Mouse (Mus musculus): ENCODE measurements at regions not wholly inside any gene's neighbourhood (a gene's known extent, or its start where the extent isn't known, plus 50 kb on each side); places are given as distances from the start of the nearest gene placed in this dataset.

DNA sequence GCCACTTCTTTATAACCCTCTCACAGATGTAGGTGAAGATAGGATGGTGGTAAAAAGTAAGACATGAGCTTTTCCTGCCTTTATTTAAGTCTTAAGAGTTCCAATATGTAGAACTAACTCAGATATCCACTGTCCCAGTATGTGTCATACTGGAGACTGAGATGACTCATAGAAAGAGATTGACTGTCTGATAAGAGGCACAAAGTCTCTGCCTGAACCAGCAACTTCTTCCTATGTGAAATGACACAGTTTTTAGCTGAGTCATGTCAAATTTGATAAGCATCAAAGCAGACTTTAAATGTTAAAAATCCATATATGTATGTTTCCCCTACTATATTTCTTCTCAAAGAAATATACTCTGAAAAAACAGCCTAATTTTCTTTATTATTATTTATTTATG, 216.6 kb downstream of the Col12a1 start:
- ATAC-seq = no peak
- H3K9ac ChIP-seq = no peak overlapping the region

DNA sequence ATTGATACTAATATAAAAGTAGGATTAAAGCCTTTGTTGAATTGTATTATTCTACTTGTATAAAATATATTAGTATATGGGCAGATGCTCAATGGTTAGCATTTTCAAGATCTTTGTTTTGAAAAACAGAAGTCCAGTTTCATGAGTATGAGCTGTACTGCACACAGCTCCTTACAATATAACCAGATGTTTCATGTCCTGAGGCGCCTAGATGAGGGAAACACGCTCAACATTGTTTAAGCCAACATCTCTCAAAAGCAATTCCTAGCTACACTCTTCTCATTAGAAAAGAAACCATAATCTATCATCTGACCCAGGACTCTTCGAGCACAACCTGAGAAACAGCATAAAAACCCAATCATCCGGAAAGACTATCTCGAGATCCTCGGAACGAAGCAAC, 202.2 kb downstream of the Col12a1 start:
- Histone ChIP-seq H3K4me1 (ENCODE audit: insufficient read depth) (no peaks in the 10 kb centered on the region), H3K9me3 (ENCODE audit: low read length) (no peaks in the 10 kb centered on the region), H3K4me2 (ENCODE audit: low read depth) (no peak overlapping the region), H3K36me3 (ENCODE audit: insufficient read depth) (no peaks in the 10 kb centered on the region), H3K9ac (no peak overlapping the region), H3K4me3 (ENCODE audit: low read depth, low read length) (no peak overlapping the region), H3K27ac (ENCODE audit: low read depth, low read length) (no peak overlapping the region), H3K27me3 (ENCODE audit: insufficient read depth, low read length) (no peaks in the 10 kb centered on the region)
- 92% methylated on average over 7 of the region's 7 CpGs for whole genome bisulfite sequencing
- no peak for TF ChIP-seq CTCF (IDR thresholded peaks at IDR 0.05; ENCODE audit: low read depth)
- DNase-seq (no peak), ATAC-seq (no peak)

More for the DNA sequence above, 216.6 kb downstream of the Col12a1 start:
- H3K4me2 ChIP-seq (ENCODE audit: low read depth) = no peak overlapping the region
- H3K4me1 ChIP-seq (ENCODE audit: insufficient read depth) = no peaks in the 10 kb centered on the region
- no peak overlapping the region for H3K27ac ChIP-seq (ENCODE audit: low read depth, low read length)
- DNase-seq = no peak
- TF ChIP-seq CTCF (IDR thresholded peaks at IDR 0.05; ENCODE audit: low read depth) = no peak
- H3K9me3 ChIP-seq (ENCODE audit: low read length) = no peaks in the 10 kb centered on the region
- no peaks in the 10 kb centered on the region for H3K27me3 ChIP-seq (ENCODE audit: insufficient read depth, low read length)
- no peaks in the 10 kb centered on the region for H3K36me3 ChIP-seq (ENCODE audit: insufficient read depth)
- H3K4me3 ChIP-seq (ENCODE audit: low read depth, low read length) = no peak overlapping the region

DNA sequence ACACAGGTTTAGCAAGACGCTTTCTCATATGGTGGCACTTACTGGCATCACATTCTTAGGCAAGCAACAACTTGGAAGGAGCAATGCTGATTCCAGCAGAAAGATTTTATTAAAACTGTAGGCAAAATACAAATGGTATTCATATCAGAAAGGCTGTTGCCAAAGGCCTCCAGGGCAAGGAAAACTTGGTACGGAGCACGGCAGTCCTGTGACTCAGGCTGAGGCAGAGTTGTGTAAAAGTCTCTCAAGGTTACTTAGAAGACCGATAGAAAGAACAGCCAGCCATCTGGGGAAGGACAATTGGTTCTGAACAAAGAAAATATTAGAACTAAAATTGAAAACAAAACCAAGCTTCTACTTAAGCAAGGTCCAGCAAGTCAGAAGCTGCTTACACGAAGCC, 201.2 kb downstream of the Col12a1 start:
- no peak for TF ChIP-seq CTCF (IDR thresholded peaks at IDR 0.05; ENCODE audit: low read depth)
- no peak for ATAC-seq
- 85% methylated on average over 5 of the region's 5 CpGs for WGBS

DNA sequence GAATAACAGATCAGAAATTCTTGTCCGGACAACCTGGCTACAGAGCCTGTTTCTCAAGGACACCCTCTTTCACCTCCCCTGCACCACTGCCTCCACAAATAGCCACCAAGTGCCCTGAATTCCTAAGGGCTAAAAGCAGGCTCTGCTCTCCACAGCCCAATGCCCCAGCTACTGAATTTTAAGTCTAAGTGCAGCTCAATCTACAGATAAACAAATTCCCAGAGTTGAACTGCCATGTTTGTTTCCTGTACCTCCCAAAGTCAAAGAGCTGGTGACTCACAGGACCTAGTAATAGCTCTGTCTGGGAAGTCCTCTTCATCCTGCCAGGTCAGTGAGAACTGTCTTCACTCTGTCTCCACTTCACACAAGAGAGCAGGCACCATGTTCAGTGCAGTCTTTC, 200.0 kb downstream of the Col12a1 start:
- TF ChIP-seq CTCF (IDR thresholded peaks at IDR 0.05; ENCODE audit: low read depth) = no peak
- Histone ChIP-seq H3K27me3 (ENCODE audit: insufficient read depth, low read length) (no peaks in the 10 kb centered on the region), H3K4me3 (ENCODE audit: low read depth, low read length) (no peak overlapping the region), H3K4me1 (ENCODE audit: insufficient read depth) (no peaks in the 10 kb centered on the region), H3K4me2 (ENCODE audit: low read depth) (no peak overlapping the region), H3K9me3 (ENCODE audit: low read length) (no peaks in the 10 kb centered on the region), H3K9ac (no peak overlapping the region), H3K36me3 (ENCODE audit: insufficient read depth) (no peaks in the 10 kb centered on the region), H3K27ac (ENCODE audit: low read depth, low read length) (no peak overlapping the region)
- 85% methylated on average over 1 of the region's 1 CpGs for WGBS
- no peak for DNase-seq
- no peak for ATAC-seq

More for the DNA sequence above, 201.2 kb downstream of the Col12a1 start:
- no peaks in the 10 kb centered on the region for H3K9me3 ChIP-seq (ENCODE audit: low read length)
- no peak overlapping the region for H3K9ac ChIP-seq
- no peaks in the 10 kb centered on the region for H3K27me3 ChIP-seq (ENCODE audit: insufficient read depth, low read length)
- H3K4me2 ChIP-seq (ENCODE audit: low read depth) = no peak overlapping the region
- no peak overlapping the region for H3K27ac ChIP-seq (ENCODE audit: low read depth, low read length)
- DNase-seq = no peak
- H3K36me3 ChIP-seq (ENCODE audit: insufficient read depth) = no peaks in the 10 kb centered on the region
- H3K4me1 ChIP-seq (ENCODE audit: insufficient read depth) = no peaks in the 10 kb centered on the region
- H3K4me3 ChIP-seq (ENCODE audit: low read depth, low read length) = no peak overlapping the region

DNA sequence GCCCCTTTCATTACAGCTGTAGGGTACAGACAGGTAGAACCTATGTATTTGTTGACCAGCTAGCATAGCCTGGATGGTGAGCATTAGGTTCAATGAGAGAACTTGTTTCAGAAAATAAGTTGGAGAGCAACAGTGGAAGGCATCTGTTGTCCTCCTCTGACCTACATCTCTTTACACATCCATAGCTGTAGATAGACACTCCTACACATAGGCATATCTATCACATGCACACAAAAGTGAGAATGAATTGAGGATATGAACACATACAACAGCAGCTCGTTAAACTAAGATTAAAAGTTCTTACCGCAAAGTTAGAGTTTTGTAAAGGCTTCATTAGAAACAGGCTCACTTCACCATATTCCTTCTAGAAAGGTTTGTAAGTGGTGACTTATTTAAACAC, 198.1 kb downstream of the Col12a1 start:
- Histone ChIP-seq H3K27ac (ENCODE audit: low read depth, low read length) (no peak overlapping the region), H3K9me3 (ENCODE audit: low read length) (no peaks in the 10 kb centered on the region), H3K4me2 (ENCODE audit: low read depth) (no peak overlapping the region), H3K4me1 (ENCODE audit: insufficient read depth) (no peaks in the 10 kb centered on the region), H3K27me3 (ENCODE audit: insufficient read depth, low read length) (no peaks in the 10 kb centered on the region), H3K36me3 (ENCODE audit: insufficient read depth) (no peaks in the 10 kb centered on the region), H3K9ac (no peak overlapping the region), H3K4me3 (ENCODE audit: low read depth, low read length) (no peak overlapping the region)
- TF ChIP-seq CTCF (IDR thresholded peaks at IDR 0.05; ENCODE audit: low read depth) = no peak
- DNase-seq = no peak
- ATAC-seq = no peak
- WGBS = 40% methylated on average over 2 of the region's 2 CpGs

DNA sequence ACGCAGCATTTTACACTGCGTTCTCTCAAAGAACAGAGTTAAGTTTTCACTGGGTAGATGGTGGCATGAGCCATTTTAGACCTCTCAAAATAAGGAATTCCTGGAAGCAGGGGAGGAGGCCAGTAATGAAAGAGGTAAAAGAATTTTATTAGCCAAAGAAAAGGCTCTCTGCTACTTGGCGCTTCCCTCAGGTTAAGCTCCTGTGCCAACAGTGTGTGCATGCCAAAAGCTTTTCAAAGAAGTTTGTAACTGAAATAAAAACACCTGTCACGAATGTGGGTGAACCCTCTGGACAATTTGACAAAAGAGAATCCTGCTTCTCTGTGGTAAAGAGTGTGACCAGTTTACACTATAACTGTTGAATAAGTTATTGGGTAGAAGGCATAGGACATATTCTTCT, 195.6 kb downstream of the Col12a1 start:
- no peak for DNase-seq
- 47% methylated on average over 4 of the region's 4 CpGs for WGBS
- no peak for TF ChIP-seq CTCF (IDR thresholded peaks at IDR 0.05; ENCODE audit: low read depth)

DNA sequence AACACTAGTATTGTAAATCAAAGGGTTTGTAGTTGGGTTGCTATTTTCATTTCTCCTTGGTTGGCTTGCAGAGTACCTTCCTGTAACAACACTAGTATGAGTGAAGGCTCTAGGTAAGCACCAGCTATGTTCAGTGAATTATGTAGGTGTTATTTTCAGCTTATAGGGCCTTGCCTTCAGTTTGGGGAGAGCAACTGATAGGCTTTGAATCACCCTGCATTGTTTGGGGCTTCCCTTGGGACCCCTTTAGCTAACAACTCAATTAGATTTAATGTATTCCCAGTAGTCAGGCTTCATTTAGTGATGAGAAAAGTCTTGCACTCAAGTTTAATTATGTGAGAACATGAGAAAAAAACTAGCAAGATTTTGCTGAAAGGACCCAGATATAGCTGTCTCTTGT, 193.6 kb downstream of the Col12a1 start:
- H3K9ac ChIP-seq = no peak overlapping the region
- no peak overlapping the region for H3K4me2 ChIP-seq (ENCODE audit: low read depth)
- no peaks in the 10 kb centered on the region for H3K27me3 ChIP-seq (ENCODE audit: insufficient read depth, low read length)
- no peak overlapping the region for H3K4me3 ChIP-seq (ENCODE audit: low read depth, low read length)
- ATAC-seq (no peak), DNase-seq (no peak)
- no peak for TF ChIP-seq CTCF (IDR thresholded peaks at IDR 0.05; ENCODE audit: low read depth)
- H3K27ac ChIP-seq (ENCODE audit: low read depth, low read length) = no peak overlapping the region
- H3K4me1 ChIP-seq (ENCODE audit: insufficient read depth) = no peaks in the 10 kb centered on the region
- H3K9me3 ChIP-seq (ENCODE audit: low read length) = no peaks in the 10 kb centered on the region
- H3K36me3 ChIP-seq (ENCODE audit: insufficient read depth) = no peaks in the 10 kb centered on the region

More for the DNA sequence above, 195.6 kb downstream of the Col12a1 start:
- ATAC-seq = no peak
- Histone ChIP-seq H3K36me3 (ENCODE audit: insufficient read depth) (no peaks in the 10 kb centered on the region), H3K4me1 (ENCODE audit: insufficient read depth) (no peaks in the 10 kb centered on the region), H3K27me3 (ENCODE audit: insufficient read depth, low read length) (no peaks in the 10 kb centered on the region), H3K4me3 (ENCODE audit: low read depth, low read length) (no peak overlapping the region), H3K9ac (no peak overlapping the region), H3K27ac (ENCODE audit: low read depth, low read length) (no peak overlapping the region), H3K9me3 (ENCODE audit: low read length) (no peaks in the 10 kb centered on the region), H3K4me2 (ENCODE audit: low read depth) (no peak overlapping the region)

DNA sequence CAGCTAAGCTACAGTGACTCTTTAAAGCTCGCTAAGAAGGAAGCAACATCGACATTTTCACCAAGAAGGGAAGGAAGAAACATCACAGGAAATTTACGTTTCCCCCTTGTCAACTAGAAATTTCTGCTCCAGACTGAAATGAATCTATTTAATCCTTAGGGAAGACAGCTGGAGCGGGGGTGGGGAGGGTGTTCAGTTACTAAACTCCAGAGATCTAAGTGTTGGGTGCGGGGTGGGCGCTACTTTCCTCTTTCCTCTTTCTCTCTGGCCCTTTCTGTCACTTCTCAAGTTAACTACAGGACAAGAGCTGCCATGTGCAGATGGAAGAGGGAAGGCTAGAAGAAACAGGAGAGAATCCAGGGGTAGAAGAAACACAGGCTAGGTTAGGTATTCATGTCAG, 192.2 kb downstream of the Col12a1 start:
- no peak for ATAC-seq
- no peak for DNase-seq
- WGBS = 72% methylated on average over 6 of the region's 6 CpGs
- Histone ChIP-seq H3K27ac (ENCODE audit: low read depth, low read length) (no peak overlapping the region), H3K36me3 (ENCODE audit: insufficient read depth) (no peaks in the 10 kb centered on the region), H3K4me3 (ENCODE audit: low read depth, low read length) (no peak overlapping the region), H3K27me3 (ENCODE audit: insufficient read depth, low read length) (no peaks in the 10 kb centered on the region), H3K4me2 (ENCODE audit: low read depth) (no peak overlapping the region), H3K9me3 (ENCODE audit: low read length) (no peaks in the 10 kb centered on the region), H3K9ac (no peak overlapping the region), H3K4me1 (ENCODE audit: insufficient read depth) (no peaks in the 10 kb centered on the region)
- no peak for TF ChIP-seq CTCF (IDR thresholded peaks at IDR 0.05; ENCODE audit: low read depth)

All from forebrain, postnatal 0 days (tissue).